Mouse (Mus musculus) embryo, embryonic 10 days (tissue): ENCODE measurements around the gene Gtf3c2.
A peak's percentile ranks its signal among the peaks of the same experiment; 100 is the strongest.

Experiments used
- DNase-seq: peaks from one replicate; pipeline ENCODE4 v3.0.0-alpha.2; 2015; ENCODE audit warnings: low spot score

Gene Gtf3c2

GRCm38 (mm10) chr5:31198170-31198569 lies 18.2 kb upstream of the Gtf3c2 start:
- no peak for DNase-seq

GRCm38 (mm10) chr5:31197072-31197471 lies 17.1 kb upstream of the Gtf3c2 start:
- no peak for DNase-seq

- no peak for DNase-seq
Observed at GRCm38 (mm10) chr5:31196207-31196606, 16.3 kb upstream of the Gtf3c2 start.

- DNase-seq, result no peak
Observed at GRCm38 (mm10) chr5:31195671-31196070, 15.7 kb upstream of the Gtf3c2 start.

GRCm38 (mm10) chr5:31194486-31195485 lies 14.8 kb upstream of the Gtf3c2 start:
- no peak for DNase-seq

- DNase-seq, result no peak
Observed at GRCm38 (mm10) chr5:31193631-31194281, 13.8 kb upstream of the Gtf3c2 start.

- DNase-seq, result peak; percentile 99
Observed at GRCm38 (mm10) chr5:31192939-31193630, 13.1 kb upstream of the Gtf3c2 start, which contains the start of the genes Snx17 and Eif2b4. Gene Snx17 (plus strand): TSS chr5:31193227. Gene Eif2b4 (minus strand): TSS chr5:31193430.

- peak; percentile 78 for DNase-seq
Observed at GRCm38 (mm10) chr5:31192045-31192938, 12.3 kb upstream of the Gtf3c2 start.

GRCm38 (mm10) chr5:31190201-31190600 lies 10.3 kb upstream of the Gtf3c2 start:
- DNase-seq, result no peak

- DNase-seq, result peak; percentile 58
Observed at GRCm38 (mm10) chr5:31188223-31188840, 8.4 kb upstream of the Gtf3c2 start.

GRCm38 (mm10) chr5:31183678-31184077 lies 3.7 kb upstream of the Gtf3c2 start:
- no peak for DNase-seq

GRCm38 (mm10) chr5:31181183-31181770 lies 1.3 kb upstream of the Gtf3c2 start:
- no peak for DNase-seq

- DNase-seq, result no peak
Observed at GRCm38 (mm10) chr5:31179301-31179765, 611 bp downstream of the Gtf3c2 start.

- DNase-seq, result no peak
Observed at GRCm38 (mm10) chr5:31168630-31169029, 11.3 kb downstream of the Gtf3c2 start.

- DNase-seq, result no peak
Observed at GRCm38 (mm10) chr5:31164878-31165277, 15.1 kb downstream of the Gtf3c2 start.

- DNase-seq, result no peak
Observed at GRCm38 (mm10) chr5:31162462-31162861, 17.5 kb downstream of the Gtf3c2 start.

GRCm38 (mm10) chr5:31154152-31154553 lies 25.8 kb downstream of the Gtf3c2 start, which contains the start of gene Mpv17:
Gene Mpv17 (minus strand): TSS chr5:31154251.
- DNase-seq, result peak; percentile 94

GRCm38 (mm10) chr5:31153516-31154151 lies 26.3 kb downstream of the Gtf3c2 start:
- no peak for DNase-seq

- DNase-seq, result no peak
Observed at GRCm38 (mm10) chr5:31151746-31152145, 28.2 kb downstream of the Gtf3c2 start.

- DNase-seq, result no peak
Observed at GRCm38 (mm10) chr5:31149781-31150180, 30.2 kb downstream of the Gtf3c2 start.
